Mouse (Mus musculus) frontal cortex, postnatal 25 days (tissue): ENCODE measurements around the gene Tnrc6b.

Experiments
- DNase-seq, 2 experiments: peaks; one replicate each; pipeline ENCODE4 v3.0.0; 2022; ENCODE audit warnings: low spot score in 2 of 2

The Tnrc6b gene

GRCm38 (mm10) chr15:80969371-80969770, 258.3 kb downstream of the Tnrc6b start:
- DNase-seq = no peak

GRCm38 (mm10) chr15:80974311-80974710, 263.2 kb downstream of the Tnrc6b start:
- no peak for DNase-seq

DNA sequence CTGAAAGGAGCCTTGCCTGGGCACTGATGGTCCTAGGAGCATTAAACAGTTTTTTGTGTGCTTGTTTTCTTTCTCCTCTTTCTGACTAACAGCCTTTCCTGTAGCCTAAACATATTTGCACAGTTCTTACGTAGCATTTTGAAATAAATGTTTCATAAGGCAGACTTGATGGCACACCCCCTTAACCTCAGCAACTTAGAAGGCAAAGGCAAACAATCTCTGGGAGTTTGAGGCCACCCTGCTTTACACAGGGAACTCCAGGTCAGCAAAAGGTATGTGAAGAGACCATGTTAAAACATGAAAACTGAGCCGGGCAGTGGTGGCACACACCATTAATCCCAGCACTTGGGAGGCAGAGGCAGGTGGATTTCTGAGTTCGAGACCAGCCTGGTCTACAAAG, 264.6 kb downstream of the Tnrc6b start:
- DNase-seq = no peak

DNA sequence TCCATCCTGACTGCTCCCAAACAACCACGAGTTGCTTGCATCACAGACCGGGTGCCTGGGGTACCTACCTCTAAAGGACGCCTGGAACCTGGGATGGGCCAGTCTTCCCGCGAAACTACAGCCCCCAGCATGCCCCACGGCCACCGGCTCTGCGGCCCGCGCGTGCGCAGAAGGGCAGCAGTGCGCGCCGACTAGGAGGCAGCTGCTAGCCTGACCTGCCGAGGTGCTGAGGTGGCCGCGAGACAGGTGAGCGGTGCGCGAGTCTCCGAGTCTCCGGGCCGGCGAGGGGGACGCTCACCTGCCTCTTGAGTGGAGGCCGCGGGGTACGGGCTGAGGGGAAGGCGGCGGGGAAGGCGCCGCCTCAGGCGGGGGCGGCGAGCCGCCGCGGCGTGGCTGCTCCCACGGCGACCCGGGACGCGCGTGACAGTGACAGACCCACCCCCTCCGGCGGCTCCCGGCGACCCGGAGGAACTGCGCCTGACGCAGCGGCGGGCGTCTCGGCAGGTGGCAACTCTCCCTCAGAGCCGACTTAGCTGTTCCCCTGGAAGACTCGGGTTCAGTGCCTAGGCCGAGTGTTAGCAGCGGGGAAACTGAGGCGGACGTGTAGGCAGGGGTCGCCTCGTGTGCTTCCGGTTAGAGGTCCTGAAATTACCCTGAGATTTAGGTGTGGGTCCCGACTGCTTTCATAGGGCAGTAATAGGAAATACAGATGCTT, 266.7 kb downstream of the Tnrc6b start, which contains the start of gene Sgsm3:
Gene Sgsm3 (plus strand): TSS at position 146 of the 715 bp plus-strand sequence.
- DNase-seq = peak; percentile 67 to 72

- no peak for DNase-seq
Measured at GRCm38 (mm10) chr15:80979611-80980010, 268.5 kb downstream of the Tnrc6b start.

GRCm38 (mm10) chr15:80981176-80981575, 270.1 kb downstream of the Tnrc6b start:
- no peak for DNase-seq

DNA sequence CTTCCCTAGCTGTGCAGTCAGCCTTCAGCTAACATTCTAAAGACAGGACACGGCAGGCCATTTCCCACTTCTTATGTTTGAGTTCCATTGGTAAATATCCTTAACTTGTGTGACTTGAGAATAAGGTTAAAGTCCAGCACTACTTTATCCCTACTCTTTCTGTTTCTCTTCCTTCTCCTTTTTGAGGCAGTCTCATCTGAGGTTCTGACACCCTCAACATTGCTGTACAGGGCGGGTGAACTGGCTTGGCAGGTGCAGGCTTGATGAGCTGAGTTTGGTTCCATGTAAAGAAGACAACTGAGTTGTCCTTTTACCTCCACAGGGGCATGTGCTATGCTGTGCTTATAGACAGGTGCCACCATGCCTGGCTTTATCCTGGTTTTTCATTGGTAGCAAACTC, 272.2 kb downstream of the Tnrc6b start:
- DNase-seq = no peak

- no peak for DNase-seq
Measured at GRCm38 (mm10) chr15:80988331-80988730, 277.2 kb downstream of the Tnrc6b start.

- no peak for DNase-seq
Measured at GRCm38 (mm10) chr15:80989712-80990111, 278.6 kb downstream of the Tnrc6b start.
